Mouse (Mus musculus) ES-E14 (cell line): Measurements from ENCODE around the gene Cdh8. TPM values are rescaled to one million over a fixed set of nuclear protein-coding genes. Genes with fewer than 3 reads are reported as not detected.
"Not testable (repeated sequence)": the region's sequence is repeated elsewhere in the genome, so short reads cannot be mapped to it uniquely, and the experiment has no call there.

Experiments
- DNase-seq: peaks from one replicate; pipeline ENCODE4 v3.0.0-alpha.2; 2013; ENCODE audit warnings: low read depth, low spot score
- H3K27ac ChIP-seq: 2 replicates; pipeline ENCODE4 v1.5.1; 2012; ENCODE audit warnings: low read depth, mild to moderate bottlenecking, low read length, moderate library complexity, mixed read lengths; ENCODE audit not compliant: poor library complexity, insufficient read depth, severe bottlenecking
- H3K36me3 ChIP-seq: 2 replicates; pipeline ENCODE4 v1.6.1; 2012; ENCODE audit warnings: mild to moderate bottlenecking, low read length, moderate library complexity, mixed read lengths; ENCODE audit not compliant: control insufficient read depth, poor library complexity, insufficient read depth, severe bottlenecking
- H3K4me1 ChIP-seq, 2 experiments: fragments of 150-350 bp in 1 of 2; sonication (generic) in 1 of 2; 2 replicates each; pipeline ENCODE4 v1.6.1; 2012; ENCODE audit warnings: low read length in 2 of 2, mild to moderate bottlenecking in 1 of 2, mixed read lengths in 1 of 2; ENCODE audit not compliant: control insufficient read depth in 2 of 2, insufficient read depth in 2 of 2, poor library complexity in 1 of 2
- H3K4me3 ChIP-seq, 2 experiments: fragments of 150-350 bp in 1 of 2; sonication (generic) in 1 of 2; 2 replicates each; pipeline ENCODE4 v1.5.1; 2012; ENCODE audit warnings: low read length in 2 of 2, low read depth in 1 of 2, mild to moderate bottlenecking in 1 of 2, mixed read lengths in 1 of 2; ENCODE audit not compliant: insufficient read depth in 1 of 2, poor library complexity in 1 of 2, severe bottlenecking in 1 of 2
- H3K9ac ChIP-seq: 2 replicates; pipeline ENCODE4 v1.6.1; 2012; ENCODE audit warnings: low read depth, mild to moderate bottlenecking, low read length, mixed read lengths; ENCODE audit not compliant: poor library complexity, insufficient read depth, severe bottlenecking
- H3K9me3 ChIP-seq: fragments of 150-350 bp; sonication (generic); 2 replicates; pipeline ENCODE4 v1.6.1; 2012; ENCODE audit warnings: low read depth, mild to moderate bottlenecking, low read length; ENCODE audit not compliant: control insufficient read depth, insufficient read depth
- CHD2 ChIP-seq: IDR thresholded peaks from 2 replicates; pipeline ENCODE4 v1.6.1; 2014; ENCODE audit warnings: mild to moderate bottlenecking, low read depth, low read length, inconsistent platforms
- HCFC1 ChIP-seq: IDR thresholded peaks from 2 replicates; pipeline ENCODE4 v1.6.1; 2012; ENCODE audit warnings: low read length, inconsistent platforms, borderline replicate concordance; ENCODE audit not compliant: insufficient read depth
- MAFK ChIP-seq: IDR thresholded peaks from 2 replicates; pipeline ENCODE4 v1.6.1; 2014; ENCODE audit warnings: mild to moderate bottlenecking, low read depth, low read length, inconsistent platforms; ENCODE audit not compliant: insufficient read depth
- ZC3H11A ChIP-seq: IDR thresholded peaks from 2 replicates; pipeline ENCODE4 v1.6.1; 2012; ENCODE audit warnings: low read depth, mild to moderate bottlenecking, inconsistent platforms, low read length, borderline replicate concordance
- ZNF384 ChIP-seq: IDR thresholded peaks from 2 replicates; pipeline ENCODE4 v1.6.1; 2012; ENCODE audit warnings: low read depth, low read length, inconsistent platforms
- in situ Hi-C, 2 experiments: fragments of 600-800 bp; cut with MboI; formaldehyde crosslinking; loops; one replicate each; pipeline ENCODE4 v1.15.1; 2025; ENCODE audit warnings: low sequenced_read_pairs in 2 of 2, inconsistent platforms in 1 of 2; ENCODE audit not compliant: unreplicated experiment in 2 of 2
- total RNA-seq: library from RNA; depleted of rRNA; stranded (reverse); fragments of 300-350 nt; gene quantifications from 2 replicates; pipeline ENCODE4 v1.2.3, GENCODE M21; 2012

Gene Cdh8
- total RNA-seq, 1 experiment = 0.13 TPM

DNA sequence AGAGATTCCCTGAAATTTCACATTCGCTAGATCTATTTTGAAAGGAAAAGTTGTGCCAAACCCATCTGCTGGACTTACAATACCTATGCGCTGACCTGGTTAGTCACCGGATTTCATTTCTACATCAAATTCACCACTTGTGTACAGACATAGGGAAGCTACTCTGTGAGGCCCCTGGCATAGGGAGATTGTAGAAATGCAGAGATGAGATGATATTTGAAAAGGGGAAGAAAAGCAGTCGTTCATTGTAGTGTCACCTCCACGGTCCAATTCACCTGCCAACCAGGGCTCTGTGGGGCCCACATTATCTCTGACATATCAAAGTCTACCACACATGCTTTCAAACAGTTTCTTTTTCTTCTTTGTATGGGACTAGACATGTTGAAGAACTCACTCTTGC, 229.4 kb downstream of the Cdh8 start:
- no peak for DNase-seq
- Histone ChIP-seq H3K9me3 (no peaks in the 10 kb centered on the region), H3K9ac (no peak overlapping the region), H3K4me3 (no peak overlapping the region), H3K36me3 (no peaks in the 10 kb centered on the region), H3K27ac (no peak overlapping the region), H3K4me1 (no peaks in the 10 kb centered on the region)
- no peak for TF ChIP-seq ZC3H11A
- TF ChIP-seq MAFK = no peak
- no peak for TF ChIP-seq ZNF384
- no peak for TF ChIP-seq HCFC1
- no peak for TF ChIP-seq CHD2
- in situ Hi-C loops = no loop called here

DNA sequence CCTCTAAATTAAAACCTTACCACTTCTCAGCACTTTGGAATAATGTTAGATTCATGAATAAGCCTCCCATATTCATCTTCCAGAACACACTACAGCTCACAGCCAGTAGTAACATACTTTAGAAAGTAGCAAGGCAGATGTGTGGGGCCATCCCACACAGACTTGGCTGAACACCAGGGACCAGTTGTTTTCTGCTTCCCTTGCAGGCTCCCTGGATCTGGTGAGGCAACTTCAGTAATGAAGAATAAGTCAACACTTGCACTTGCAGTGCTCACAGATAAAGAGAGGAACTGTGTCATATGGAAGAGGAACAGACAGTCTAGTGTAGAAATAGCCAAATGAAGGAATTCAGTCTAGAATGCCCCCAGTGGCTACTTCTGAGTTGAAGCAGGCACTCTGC, 232.1 kb downstream of the Cdh8 start:
- Histone ChIP-seq H3K4me1 (no peaks in the 10 kb centered on the region), H3K9ac (no peak overlapping the region), H3K36me3 (no peaks in the 10 kb centered on the region), H3K4me3 (no peak overlapping the region), H3K27ac (no peak overlapping the region), H3K9me3 (no peaks in the 10 kb centered on the region)
- DNase-seq = no peak
- in situ Hi-C loops = no loop called here
- TF ChIP-seq ZC3H11A = no peak
- TF ChIP-seq HCFC1 = no peak
- TF ChIP-seq CHD2 = no peak
- TF ChIP-seq ZNF384 = no peak
- TF ChIP-seq MAFK = no peak

DNA sequence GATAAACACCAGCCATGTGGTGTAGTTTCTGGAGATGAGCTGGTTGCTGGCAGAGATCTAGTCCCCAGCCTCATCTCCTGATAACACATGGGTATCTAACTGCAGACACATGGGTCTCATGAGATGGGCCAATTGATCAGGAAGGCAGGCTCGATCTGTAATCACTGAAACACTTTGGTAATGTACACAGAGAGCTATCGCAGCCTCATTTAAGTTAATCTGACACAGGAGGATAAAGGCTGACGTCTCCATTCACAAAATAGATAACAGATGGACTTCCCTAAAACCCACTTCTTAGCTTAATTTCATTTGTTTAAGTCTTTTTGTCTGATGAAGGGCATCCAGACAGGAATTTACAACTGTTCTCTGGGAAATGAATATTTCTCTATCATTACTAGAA, 249.3 kb downstream of the Cdh8 start:
- in situ Hi-C loops = no loop called here

DNA sequence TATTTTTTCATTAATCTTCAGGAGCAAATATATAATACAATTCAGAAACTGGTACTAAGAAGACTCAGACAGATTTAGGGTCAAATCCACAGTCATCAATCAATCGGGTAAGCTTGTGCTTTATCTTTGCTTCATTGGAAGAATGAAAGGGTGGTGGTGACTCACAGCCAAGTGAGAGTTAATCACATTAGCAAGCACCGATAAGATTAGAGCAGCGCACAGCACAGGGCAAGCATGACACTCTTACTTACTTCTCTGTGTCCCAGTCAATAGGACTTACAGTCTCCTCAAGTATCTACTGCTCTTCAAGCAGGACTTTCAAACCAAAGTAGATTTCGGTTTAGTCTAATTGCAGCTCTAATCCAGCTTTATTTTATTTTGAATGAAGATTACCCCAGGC, 254.6 kb downstream of the Cdh8 start:
- Histone ChIP-seq H3K36me3 (no peaks in the 10 kb centered on the region), H3K4me1 (no peaks in the 10 kb centered on the region), H3K4me3 (no peak overlapping the region), H3K27ac (no peak overlapping the region), H3K9ac (no peak overlapping the region), H3K9me3 (no peaks in the 10 kb centered on the region)
- in situ Hi-C loops = no loop called here
- no peak for DNase-seq
- TF ChIP-seq MAFK (no peak), HCFC1 (no peak), CHD2 (no peak), ZNF384 (no peak), ZC3H11A (no peak)

More for the DNA sequence above, 249.3 kb downstream of the Cdh8 start:
- TF ChIP-seq ZNF384 (no peak), ZC3H11A (no peak), HCFC1 (no peak), CHD2 (no peak), MAFK (no peak)
- no peaks in the 10 kb centered on the region for H3K4me1 ChIP-seq
- DNase-seq = no peak
- H3K27ac ChIP-seq = no peak overlapping the region
- H3K36me3 ChIP-seq = no peaks in the 10 kb centered on the region
- H3K4me3 ChIP-seq = no peak overlapping the region
- H3K9me3 ChIP-seq = no peaks in the 10 kb centered on the region
- H3K9ac ChIP-seq = no peak overlapping the region

DNA sequence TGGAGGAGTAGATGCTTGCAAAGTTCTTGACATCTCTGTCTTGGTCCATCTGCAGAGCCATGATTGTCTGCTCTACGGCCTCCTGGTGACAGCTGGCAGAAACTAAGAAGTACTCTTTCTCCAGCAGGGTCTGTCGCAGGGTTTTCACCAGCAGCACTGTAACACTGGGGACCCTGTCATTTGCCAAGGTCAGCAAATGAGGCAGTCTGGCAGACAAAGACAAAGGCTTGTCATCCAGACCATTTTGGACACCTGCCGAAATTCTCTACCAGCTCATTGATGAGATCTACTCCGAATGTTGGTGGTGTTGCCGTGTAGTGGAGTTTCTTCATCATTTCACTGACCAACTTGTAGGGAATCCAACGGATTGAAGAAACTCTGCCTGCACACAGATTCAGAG, 270.8 kb downstream of the Cdh8 start:
- Histone ChIP-seq H3K4me1 (no peaks in the 10 kb centered on the region), H3K27ac (no peak overlapping the region), H3K9ac (no peak overlapping the region), H3K4me3 (no peak overlapping the region), H3K9me3 (no peaks in the 10 kb centered on the region), H3K36me3 (no peaks in the 10 kb centered on the region)
- TF ChIP-seq HCFC1 = no peak
- no peak for DNase-seq
- in situ Hi-C loops = no loop called here

DNA sequence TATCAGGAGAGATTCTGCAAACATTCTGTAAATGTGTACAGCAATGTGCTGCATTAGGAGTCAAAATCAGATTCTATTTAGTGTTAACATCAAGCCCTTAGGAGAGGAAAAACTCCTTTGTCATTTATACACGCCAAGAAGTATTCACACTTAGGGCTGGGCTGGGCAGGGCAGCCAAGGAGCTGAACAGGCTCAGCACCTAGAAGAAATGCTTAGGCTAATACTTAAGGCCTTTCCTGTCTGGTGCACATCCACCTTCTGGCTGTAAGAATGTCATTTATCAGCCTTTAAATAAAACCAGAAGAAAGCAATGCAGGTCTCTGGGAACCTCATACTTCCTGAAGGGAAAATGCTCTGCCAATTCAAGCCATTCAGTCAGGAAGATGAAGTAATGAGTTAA, 271.5 kb downstream of the Cdh8 start:
- H3K4me1 ChIP-seq, H3K36me3 ChIP-seq, DNase-seq, H3K27ac ChIP-seq, H3K4me3 ChIP-seq, H3K9me3 ChIP-seq, in situ Hi-C loops, H3K9ac ChIP-seq: not testable (repeated sequence)
